Mouse (Mus musculus) ES-E14 (cell line): ENCODE measurements around the gene Lmod3. TPM values are rescaled to one million over a fixed set of nuclear protein-coding genes. Genes with fewer than 3 reads are reported as not detected.

Experiments
- DNase-seq: peaks from one replicate; pipeline ENCODE4 v3.0.0-alpha.2; 2013; ENCODE audit warnings: low read depth, low spot score
- H3K27ac ChIP-seq: 2 replicates; pipeline ENCODE4 v1.5.1; 2012; ENCODE audit warnings: low read depth, mild to moderate bottlenecking, low read length, moderate library complexity, mixed read lengths; ENCODE audit not compliant: poor library complexity, insufficient read depth, severe bottlenecking
- H3K36me3 ChIP-seq: 2 replicates; pipeline ENCODE4 v1.6.1; 2012; ENCODE audit warnings: mild to moderate bottlenecking, low read length, moderate library complexity, mixed read lengths; ENCODE audit not compliant: control insufficient read depth, poor library complexity, insufficient read depth, severe bottlenecking
- H3K4me1 ChIP-seq, 2 experiments: fragments of 150-350 bp in 1 of 2; sonication (generic) in 1 of 2; 2 replicates each; pipeline ENCODE4 v1.6.1; 2012; ENCODE audit warnings: low read length in 2 of 2, mild to moderate bottlenecking in 1 of 2, mixed read lengths in 1 of 2; ENCODE audit not compliant: control insufficient read depth in 2 of 2, insufficient read depth in 2 of 2, poor library complexity in 1 of 2
- H3K4me3 ChIP-seq, 2 experiments: fragments of 150-350 bp in 1 of 2; sonication (generic) in 1 of 2; 2 replicates each; pipeline ENCODE4 v1.5.1; 2012; ENCODE audit warnings: low read length in 2 of 2, low read depth in 1 of 2, mild to moderate bottlenecking in 1 of 2, mixed read lengths in 1 of 2; ENCODE audit not compliant: insufficient read depth in 1 of 2, poor library complexity in 1 of 2, severe bottlenecking in 1 of 2
- H3K9ac ChIP-seq: 2 replicates; pipeline ENCODE4 v1.6.1; 2012; ENCODE audit warnings: low read depth, mild to moderate bottlenecking, low read length, mixed read lengths; ENCODE audit not compliant: poor library complexity, insufficient read depth, severe bottlenecking
- H3K9me3 ChIP-seq: fragments of 150-350 bp; sonication (generic); 2 replicates; pipeline ENCODE4 v1.6.1; 2012; ENCODE audit warnings: low read depth, mild to moderate bottlenecking, low read length; ENCODE audit not compliant: control insufficient read depth, insufficient read depth
- CHD2 ChIP-seq: IDR thresholded peaks from 2 replicates; pipeline ENCODE4 v1.6.1; 2014; ENCODE audit warnings: mild to moderate bottlenecking, low read depth, low read length, inconsistent platforms
- HCFC1 ChIP-seq: IDR thresholded peaks from 2 replicates; pipeline ENCODE4 v1.6.1; 2012; ENCODE audit warnings: low read length, inconsistent platforms, borderline replicate concordance; ENCODE audit not compliant: insufficient read depth
- MAFK ChIP-seq: IDR thresholded peaks from 2 replicates; pipeline ENCODE4 v1.6.1; 2014; ENCODE audit warnings: mild to moderate bottlenecking, low read depth, low read length, inconsistent platforms; ENCODE audit not compliant: insufficient read depth
- ZC3H11A ChIP-seq: IDR thresholded peaks from 2 replicates; pipeline ENCODE4 v1.6.1; 2012; ENCODE audit warnings: low read depth, mild to moderate bottlenecking, inconsistent platforms, low read length, borderline replicate concordance
- ZNF384 ChIP-seq: IDR thresholded peaks from 2 replicates; pipeline ENCODE4 v1.6.1; 2012; ENCODE audit warnings: low read depth, low read length, inconsistent platforms
- in situ Hi-C, 2 experiments: fragments of 600-800 bp; cut with MboI; formaldehyde crosslinking; loops; one replicate each; pipeline ENCODE4 v1.15.1; 2025; ENCODE audit warnings: low sequenced_read_pairs in 2 of 2, inconsistent platforms in 1 of 2; ENCODE audit not compliant: unreplicated experiment in 2 of 2
- total RNA-seq: library from RNA; depleted of rRNA; stranded (reverse); fragments of 300-350 nt; gene quantifications from 2 replicates; pipeline ENCODE4 v1.2.3, GENCODE M21; 2012

The Lmod3 gene
- total RNA-seq, 1 experiment: 0.09 TPM

- in situ Hi-C loops: no loop called here
- H3K4me3 ChIP-seq: no peak overlapping the region
- no peaks in the 10 kb centered on the region for H3K36me3 ChIP-seq
- H3K4me1 ChIP-seq: no peaks in the 10 kb centered on the region
- H3K9ac ChIP-seq: no peak overlapping the region
- DNase-seq: no peak
- TF ChIP-seq MAFK: no peak
- no peak for TF ChIP-seq ZC3H11A
- no peak for TF ChIP-seq HCFC1
- TF ChIP-seq CHD2: no peak
- no peak for TF ChIP-seq ZNF384
- no peaks in the 10 kb centered on the region for H3K9me3 ChIP-seq
- H3K27ac ChIP-seq: no peak overlapping the region
These were observed 43.4 kb upstream of the Lmod3 start for GRCm38 (mm10) chr6:97295866-97296527.

- Histone ChIP-seq H3K9me3 (no peaks in the 10 kb centered on the region), H3K27ac (no peak overlapping the region), H3K4me3 (no peak overlapping the region), H3K4me1 (no peaks in the 10 kb centered on the region), H3K9ac (no peak overlapping the region), H3K36me3 (no peaks in the 10 kb centered on the region)
- TF ChIP-seq ZC3H11A (no peak), HCFC1 (no peak), ZNF384 (no peak), MAFK (no peak), CHD2 (no peak)
- in situ Hi-C loops: no loop called here
- no peak for DNase-seq
These were observed 42.9 kb upstream of the Lmod3 start for GRCm38 (mm10) chr6:97295416-97295815.

GRCm38 (mm10) chr6:97293667-97294569 is 41.4 kb upstream of the Lmod3 start:
- no peak for DNase-seq
- Histone ChIP-seq H3K36me3 (no peaks in the 10 kb centered on the region), H3K9ac (no peak overlapping the region), H3K4me1 (no peaks in the 10 kb centered on the region), H3K4me3 (no peak overlapping the region), H3K9me3 (no peaks in the 10 kb centered on the region), H3K27ac (no peak overlapping the region)
- in situ Hi-C loops: no loop called here
- TF ChIP-seq MAFK (no peak), HCFC1 (no peak), ZC3H11A (no peak), CHD2 (no peak), ZNF384 (no peak)

GRCm38 (mm10) chr6:97292894-97293293 is 40.3 kb upstream of the Lmod3 start:
- H3K4me1 ChIP-seq: no peaks in the 10 kb centered on the region
- no peaks in the 10 kb centered on the region for H3K36me3 ChIP-seq
- no peak overlapping the region for H3K9ac ChIP-seq
- H3K27ac ChIP-seq: no peak overlapping the region
- in situ Hi-C loops: no loop called here
- H3K9me3 ChIP-seq: no peaks in the 10 kb centered on the region
- no peak for DNase-seq
- TF ChIP-seq CHD2 (no peak), MAFK (no peak), ZNF384 (no peak), HCFC1 (no peak), ZC3H11A (no peak)
- H3K4me3 ChIP-seq: no peak overlapping the region
